Mouse (Mus musculus): ENCODE results near the gene Mxd3. TPM values are rescaled to one million over a fixed set of nuclear protein-coding genes. Genes with fewer than 3 reads are reported as not detected.
A peak's percentile ranks its signal among the peaks of the same experiment; 100 is the strongest.

The Mxd3 gene
- polyA plus RNA-seq, 1 experiment from 2014 or later, result 37.2 TPM

DNA sequence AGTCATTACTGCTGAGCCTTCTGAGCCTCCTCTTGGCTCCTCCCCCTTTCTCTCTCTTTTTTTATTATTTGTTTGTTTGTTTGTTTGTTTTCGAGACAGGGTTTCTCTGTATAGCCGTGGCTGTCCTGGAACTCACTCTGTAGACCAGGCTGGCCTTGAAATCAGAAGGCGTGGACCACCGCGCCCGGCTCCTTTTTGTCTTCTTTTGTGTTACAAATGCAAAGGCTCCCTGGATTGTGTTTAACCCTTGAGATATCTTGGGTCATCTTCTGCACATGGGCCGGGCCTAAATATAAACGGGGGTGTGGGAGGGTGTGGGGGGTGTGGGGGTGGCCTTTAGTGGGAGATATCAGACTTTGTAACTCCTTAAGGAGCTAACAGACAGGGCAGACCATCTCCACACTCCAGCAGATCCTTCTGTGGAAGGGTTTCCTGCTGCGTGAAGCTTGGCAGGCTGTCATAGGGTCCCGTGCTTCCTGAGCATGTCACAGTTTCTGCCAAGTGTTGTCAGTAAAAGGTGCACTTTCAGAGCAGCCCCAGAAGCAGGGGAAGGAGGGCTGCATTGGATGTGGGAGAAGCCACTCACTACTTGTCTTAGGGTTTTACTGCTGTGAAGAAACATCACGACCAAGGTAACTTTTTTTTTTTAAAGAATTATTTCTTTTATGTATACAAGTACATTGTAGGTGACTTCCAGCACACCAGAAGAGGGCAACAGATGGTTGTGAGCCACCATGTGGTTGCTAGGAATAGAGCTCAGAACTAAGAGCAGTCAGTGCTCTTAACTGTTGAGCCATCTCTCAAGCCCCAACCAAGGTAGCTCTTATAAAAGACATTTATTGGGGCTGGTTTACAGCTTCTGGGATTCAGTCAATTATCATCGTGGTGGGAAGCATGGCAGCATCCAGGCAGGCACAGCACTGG lies 8.8 kb upstream of the Mxd3 start:
- Histone ChIP-seq H3K36me3 (ENCODE audit: control insufficient read depth, insufficient read depth, low read length) (no peaks in the 10 kb centered on the region; the same call in 1 of the 2 replicates), H3K27me3 (ENCODE audit: control insufficient read depth, insufficient read depth, low read length) (no peaks in the 10 kb centered on the region), H3K4me1 (replicated peaks; ENCODE audit: control insufficient read depth, insufficient read depth, low read length) (no peaks in the 10 kb centered on the region), H3K9ac (ENCODE audit: low read length) (no peak overlapping the region), H3K4me3 (ENCODE audit: low read depth, low read length) (no peak overlapping the region), H3K9me3 (ENCODE audit: control insufficient read depth, low read length) (no peaks in the 10 kb centered on the region), H3K4me2 (ENCODE audit: low read depth, low read length, severe bottlenecking) (no peak overlapping the region), H3K27ac (ENCODE audit: low read depth, low read length) (no peak overlapping the region)
- DNase-seq (ENCODE audit: low spot score) (no peak), ATAC-seq (replicated peaks; ENCODE audit: low FRiP score) (no peak)
- 71% methylated on average over 12 of the region's 12 CpGs for WGBS

DNA sequence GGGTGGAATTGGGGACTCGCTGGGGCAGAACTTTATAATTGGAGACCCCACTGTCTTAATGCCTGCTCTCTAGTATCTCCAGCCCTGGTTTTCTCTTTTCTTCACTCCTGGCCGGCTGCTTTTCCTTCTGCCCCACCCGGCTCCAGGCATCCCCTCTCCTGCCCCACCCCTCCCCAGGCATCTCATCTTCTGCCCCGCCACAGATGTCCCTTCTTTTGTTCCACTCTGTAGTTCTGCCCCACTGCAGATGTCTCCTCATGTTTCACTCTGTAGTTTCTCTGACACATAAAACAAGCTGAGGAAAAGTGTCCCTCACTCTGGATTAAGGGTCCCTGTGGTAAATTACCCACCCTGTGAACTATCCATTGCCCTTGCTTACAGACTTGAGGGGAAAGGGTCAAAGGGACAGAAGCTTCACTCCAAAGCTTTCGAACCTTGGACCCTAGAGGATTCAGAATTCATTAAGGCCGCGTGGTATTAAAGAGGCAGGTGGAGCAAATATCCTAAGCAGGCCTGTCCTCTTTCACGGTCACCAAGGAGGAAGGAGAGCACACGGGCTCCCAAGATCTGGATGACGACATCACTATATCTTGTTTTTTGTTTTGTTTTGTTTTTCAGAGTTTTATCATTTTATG lies 7.8 kb upstream of the Mxd3 start:
- Histone ChIP-seq H3K4me3 (ENCODE audit: low read depth, low read length) (no peak overlapping the region), H3K4me1 (replicated peaks; ENCODE audit: control insufficient read depth, insufficient read depth, low read length) (no peaks in the 10 kb centered on the region), H3K9ac (ENCODE audit: low read length) (no peak overlapping the region), H3K27me3 (ENCODE audit: control insufficient read depth, insufficient read depth, low read length) (no peaks in the 10 kb centered on the region), H3K36me3 (ENCODE audit: control insufficient read depth, insufficient read depth, low read length) (no peaks in the 10 kb centered on the region), H3K27ac (ENCODE audit: low read depth, low read length) (no peak overlapping the region), H3K4me2 (ENCODE audit: low read depth, low read length, severe bottlenecking) (no peak overlapping the region), H3K9me3 (ENCODE audit: control insufficient read depth, low read length) (no peaks in the 10 kb centered on the region)
- ATAC-seq (replicated peaks; ENCODE audit: low FRiP score) (no peak), DNase-seq (ENCODE audit: low spot score) (no peak)
- whole genome bisulfite sequencing, result 68% methylated on average over 10 of the region's 10 CpGs

DNA sequence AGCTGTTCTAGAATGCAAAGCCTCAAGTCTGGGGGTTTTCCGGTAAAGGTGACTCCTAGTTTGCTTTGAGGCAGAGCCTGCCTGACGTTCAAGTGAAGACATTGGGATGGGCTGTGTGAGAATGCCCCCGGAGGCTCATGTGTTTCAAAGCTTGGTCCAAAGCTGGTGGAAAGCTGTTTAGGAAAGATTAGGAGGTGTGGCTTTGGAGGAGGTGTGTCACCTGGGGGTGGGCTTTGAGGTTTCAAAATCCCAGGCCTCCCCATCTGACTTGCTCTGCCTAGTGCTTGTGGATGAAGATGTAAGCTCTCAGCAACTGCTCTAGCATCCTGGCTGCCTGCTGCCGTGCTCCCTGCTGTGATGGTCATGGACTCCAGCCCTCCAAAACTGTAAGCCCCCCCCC lies 6.1 kb upstream of the Mxd3 start:
- WGBS, result 90% methylated on average over 4 of the region's 4 CpGs
- no peaks in the 10 kb centered on the region for H3K36me3 ChIP-seq (ENCODE audit: control insufficient read depth, insufficient read depth, low read length)
- DNase-seq (ENCODE audit: low spot score) (no peak), ATAC-seq (replicated peaks; ENCODE audit: low FRiP score) (no peak)
- H3K27ac ChIP-seq (ENCODE audit: low read depth, low read length), result no peak overlapping the region
- no peak overlapping the region for H3K9ac ChIP-seq (ENCODE audit: low read length)
- no peak overlapping the region for H3K4me3 ChIP-seq (ENCODE audit: low read depth, low read length)
- no peaks in the 10 kb centered on the region; the same call in 1 of the 2 replicates for H3K4me1 ChIP-seq (replicated peaks; ENCODE audit: control insufficient read depth, insufficient read depth, low read length)
- H3K4me2 ChIP-seq (ENCODE audit: low read depth, low read length, severe bottlenecking), result no peak overlapping the region
- H3K27me3 ChIP-seq (ENCODE audit: control insufficient read depth, insufficient read depth, low read length), result no peaks in the 10 kb centered on the region
- no peaks in the 10 kb centered on the region for H3K9me3 ChIP-seq (ENCODE audit: control insufficient read depth, low read length)

DNA sequence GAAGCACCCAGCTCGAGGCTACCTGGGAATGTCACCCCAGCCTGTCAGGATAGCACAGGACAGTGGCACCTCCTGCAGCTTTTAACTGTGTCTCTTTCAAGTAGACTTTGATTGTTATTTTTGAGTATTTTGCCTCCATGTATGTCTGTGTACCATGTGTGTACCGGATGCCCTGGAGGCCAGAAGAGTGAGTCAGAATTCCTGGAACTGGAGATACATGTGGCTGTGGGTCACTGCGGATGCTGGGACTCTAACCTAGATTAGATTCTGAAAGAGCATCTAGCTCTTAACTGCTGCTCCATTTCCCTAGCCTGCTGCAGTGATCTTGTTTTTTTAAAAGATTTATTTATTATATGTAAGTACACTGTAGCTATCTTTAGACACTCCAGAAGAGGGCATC lies 2.7 kb upstream of the Mxd3 start:
- DNase-seq (ENCODE audit: low spot score) (no peak), ATAC-seq (replicated peaks; ENCODE audit: low FRiP score) (no peak)
- Histone ChIP-seq H3K4me1 (replicated peaks; ENCODE audit: control insufficient read depth, insufficient read depth, low read length) (peaks cover 7% of the 10 kb centered on the region), H3K4me3 (ENCODE audit: low read depth, low read length) (no peak overlapping the region), H3K27ac (ENCODE audit: low read depth, low read length) (no peak overlapping the region), H3K9me3 (ENCODE audit: control insufficient read depth, low read length) (no peaks in the 10 kb centered on the region), H3K9ac (ENCODE audit: low read length) (no peak overlapping the region), H3K36me3 (ENCODE audit: control insufficient read depth, insufficient read depth, low read length) (no peaks in the 10 kb centered on the region), H3K27me3 (ENCODE audit: control insufficient read depth, insufficient read depth, low read length) (no peaks in the 10 kb centered on the region), H3K4me2 (ENCODE audit: low read depth, low read length, severe bottlenecking) (no peak overlapping the region)
- WGBS, result 92% methylated on average over 3 of the region's 3 CpGs

DNA sequence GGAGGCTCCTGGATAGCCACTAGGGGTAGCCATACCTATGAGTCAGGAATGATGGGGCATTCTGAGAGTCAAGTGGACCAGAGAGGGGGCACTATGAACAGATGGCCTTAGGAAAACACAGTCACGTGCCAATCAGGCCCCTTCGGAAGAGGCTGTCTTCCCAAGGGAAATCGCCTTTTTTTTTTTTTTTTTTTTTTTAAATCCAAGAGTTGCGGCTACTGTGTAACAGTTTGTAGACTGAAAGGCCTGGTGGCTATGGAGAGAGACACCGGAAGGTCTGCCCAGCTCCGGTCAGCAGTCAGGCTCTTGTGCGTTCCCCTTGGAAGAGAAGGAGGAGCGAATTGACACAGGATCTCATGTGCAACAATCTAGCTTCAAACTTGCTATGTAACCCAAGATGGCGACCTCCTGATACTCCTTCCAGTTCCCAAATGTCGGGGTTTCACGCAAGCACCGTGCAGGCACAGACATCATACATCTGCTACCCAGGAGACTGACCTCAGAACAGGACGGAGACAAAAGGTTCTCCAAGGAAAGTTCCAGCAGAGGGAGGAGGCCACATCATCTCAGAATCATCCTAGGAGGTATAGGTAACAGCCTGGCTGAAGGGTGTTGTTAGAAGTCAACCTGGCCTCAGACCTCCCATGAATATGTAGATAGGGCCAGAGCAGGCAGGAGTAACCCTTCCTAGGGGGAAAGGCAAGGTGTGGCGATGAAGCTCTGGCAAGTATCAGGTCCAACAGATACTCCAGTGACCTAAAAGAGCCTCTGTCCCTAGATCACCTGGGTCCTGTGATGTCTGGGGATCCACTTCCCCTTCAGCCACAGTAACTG lies 1.2 kb upstream of the Mxd3 start:
- H3K4me3 ChIP-seq (ENCODE audit: low read depth, low read length), result peak overlapping the region; percentile 67
- no peaks in the 10 kb centered on the region for H3K27me3 ChIP-seq (ENCODE audit: control insufficient read depth, insufficient read depth, low read length)
- H3K36me3 ChIP-seq (ENCODE audit: control insufficient read depth, insufficient read depth, low read length), result peaks cover 4% of the 10 kb centered on the region
- H3K27ac ChIP-seq (ENCODE audit: low read depth, low read length), result peak overlapping the region; percentile 96
- WGBS, result 51% methylated on average over 14 of the region's 14 CpGs
- DNase-seq (ENCODE audit: low spot score) (no peak), ATAC-seq (replicated peaks; ENCODE audit: low FRiP score) (no peak)
- peak overlapping the region; percentile 70 for H3K4me2 ChIP-seq (ENCODE audit: low read depth, low read length, severe bottlenecking)
- H3K9me3 ChIP-seq (ENCODE audit: control insufficient read depth, low read length), result no peaks in the 10 kb centered on the region
- H3K4me1 ChIP-seq (replicated peaks; ENCODE audit: control insufficient read depth, insufficient read depth, low read length), result peaks cover 7% of the 10 kb centered on the region
- peak overlapping the region; percentile 82 for H3K9ac ChIP-seq (ENCODE audit: low read length)

DNA sequence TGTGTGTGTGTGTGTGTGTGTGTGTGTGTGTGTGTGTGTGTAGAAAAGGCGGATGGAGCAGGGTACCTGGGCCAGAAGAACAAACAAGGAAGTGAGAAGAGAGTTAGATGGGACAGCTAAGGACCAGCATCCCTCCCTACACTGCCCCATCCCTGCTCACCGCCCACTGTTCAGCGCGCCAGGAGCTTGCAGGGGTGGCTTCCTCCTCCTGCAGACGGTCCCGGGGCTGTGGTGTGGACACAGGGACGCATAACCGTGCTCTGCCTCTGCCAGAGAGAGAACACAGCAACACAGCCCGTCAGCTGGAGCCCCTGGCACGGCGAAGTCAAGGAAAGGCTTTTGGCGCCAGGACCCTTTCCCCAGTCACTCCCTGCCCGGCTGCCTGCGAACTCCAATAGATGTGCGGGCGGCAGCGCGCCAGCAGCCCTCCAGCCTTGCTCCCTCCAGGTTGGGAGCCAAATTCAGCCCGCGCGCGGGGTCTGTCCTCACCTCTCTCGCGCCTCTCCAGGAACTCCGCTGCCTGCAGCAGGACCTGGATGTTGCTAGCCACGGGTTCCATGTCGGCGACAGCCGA lies 427 bp downstream of the Mxd3 start:
- peak overlapping the region; percentile 68 for H3K27ac ChIP-seq (ENCODE audit: low read depth, low read length)
- H3K36me3 ChIP-seq (ENCODE audit: control insufficient read depth, insufficient read depth, low read length), result peaks cover 9% of the 10 kb centered on the region
- peak overlapping the region; percentile 70 for H3K4me2 ChIP-seq (ENCODE audit: low read depth, low read length, severe bottlenecking)
- ATAC-seq (replicated peaks; ENCODE audit: low FRiP score), result peak; percentile 14
- peaks cover 7% of the 10 kb centered on the region for H3K4me1 ChIP-seq (replicated peaks; ENCODE audit: control insufficient read depth, insufficient read depth, low read length)
- no peaks in the 10 kb centered on the region for H3K9me3 ChIP-seq (ENCODE audit: control insufficient read depth, low read length)
- under 1% methylated on average over 28 of the region's 29 CpGs for WGBS
- peak overlapping the region; percentile 82 for H3K9ac ChIP-seq (ENCODE audit: low read length)
- no peaks in the 10 kb centered on the region for H3K27me3 ChIP-seq (ENCODE audit: control insufficient read depth, insufficient read depth, low read length)
- DNase-seq (ENCODE audit: low spot score), result no peak
- H3K4me3 ChIP-seq (ENCODE audit: low read depth, low read length), result peak overlapping the region; percentile 67

DNA sequence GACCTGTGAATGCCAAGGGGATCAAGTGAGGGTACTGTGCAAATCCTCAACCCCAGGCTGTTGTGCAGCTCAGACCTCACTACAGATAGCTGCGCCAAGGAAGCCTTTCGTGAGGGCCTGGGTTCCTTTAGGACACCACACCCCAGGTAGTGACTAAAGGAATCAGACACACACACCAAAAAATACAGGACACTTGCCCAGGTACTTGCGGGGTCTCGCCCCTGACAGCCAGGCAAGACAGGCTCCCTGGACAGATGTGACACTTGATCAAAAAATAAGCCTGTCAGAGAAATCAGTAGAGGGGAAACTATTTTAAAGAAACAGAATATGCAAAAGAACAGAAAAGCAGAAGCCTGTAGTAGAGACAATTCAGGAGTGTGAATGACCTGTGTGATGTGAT lies 982 bp downstream of the Mxd3 start:
- no peak overlapping the region for H3K27ac ChIP-seq (ENCODE audit: low read depth, low read length)
- no peaks in the 10 kb centered on the region for H3K27me3 ChIP-seq (ENCODE audit: control insufficient read depth, insufficient read depth, low read length)
- peak overlapping the region; percentile 70 for H3K4me2 ChIP-seq (ENCODE audit: low read depth, low read length, severe bottlenecking)
- DNase-seq (ENCODE audit: low spot score) (peak; percentile 49), ATAC-seq (replicated peaks; ENCODE audit: low FRiP score) (no peak)
- H3K4me3 ChIP-seq (ENCODE audit: low read depth, low read length), result peak overlapping the region; percentile 67
- WGBS, result 80% methylated on average over 4 of the region's 4 CpGs
- no peaks in the 10 kb centered on the region for H3K9me3 ChIP-seq (ENCODE audit: control insufficient read depth, low read length)
- H3K9ac ChIP-seq (ENCODE audit: low read length), result peak overlapping the region; percentile 82
- H3K36me3 ChIP-seq (ENCODE audit: control insufficient read depth, insufficient read depth, low read length), result peaks cover 10% of the 10 kb centered on the region
- H3K4me1 ChIP-seq (replicated peaks; ENCODE audit: control insufficient read depth, insufficient read depth, low read length), result peaks cover 7% of the 10 kb centered on the region

DNA sequence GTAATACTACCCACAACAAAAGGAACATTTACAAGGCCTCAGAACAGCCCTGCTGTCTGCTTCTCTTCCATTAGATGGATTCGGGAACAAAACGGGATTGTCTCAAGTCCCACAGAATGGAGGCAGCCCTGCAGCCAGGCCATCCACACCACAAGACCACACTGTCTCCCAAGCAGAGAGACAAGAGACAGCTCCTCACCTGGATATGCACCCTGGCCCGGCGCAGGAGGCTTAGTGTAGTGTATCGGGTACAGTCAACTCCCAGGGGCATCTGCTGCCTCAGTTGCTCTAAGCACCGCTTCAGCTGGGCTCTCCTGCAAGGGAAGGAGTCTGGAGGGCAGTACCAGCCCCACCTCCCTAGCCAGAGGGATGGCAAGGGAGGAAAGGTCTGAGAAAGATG lies 1.5 kb downstream of the Mxd3 start:
- Histone ChIP-seq H3K27me3 (ENCODE audit: control insufficient read depth, insufficient read depth, low read length) (no peaks in the 10 kb centered on the region), H3K9me3 (ENCODE audit: control insufficient read depth, low read length) (no peaks in the 10 kb centered on the region), H3K9ac (ENCODE audit: low read length) (peak overlapping the region; percentile 82), H3K4me2 (ENCODE audit: low read depth, low read length, severe bottlenecking) (peak overlapping the region; percentile 70), H3K4me3 (ENCODE audit: low read depth, low read length) (peak overlapping the region; percentile 67), H3K36me3 (ENCODE audit: control insufficient read depth, insufficient read depth, low read length) (peaks cover 13% of the 10 kb centered on the region), H3K27ac (ENCODE audit: low read depth, low read length) (no peak overlapping the region), H3K4me1 (replicated peaks; ENCODE audit: control insufficient read depth, insufficient read depth, low read length) (peaks cover 7% of the 10 kb centered on the region)
- ATAC-seq (replicated peaks; ENCODE audit: low FRiP score), result no peak
- peak; percentile 55 for DNase-seq (ENCODE audit: low spot score)
- WGBS, result 86% methylated on average over 6 of the region's 6 CpGs
